Mouse (Mus musculus): Measurements from ENCODE around the gene Olfr1137.

Gene Olfr1137

GRCm38 (mm10) chr2:87713079-87713478 is at the start of gene Olfr1137:
Gene Olfr1137 (minus strand): TSS chr2:87713179.
- no peak for DNase-seq (ENCODE audit: low read depth, low spot score)

GRCm38 (mm10) chr2:87753891-87754290 is 40.9 kb upstream of the Olfr1137 start, which contains the start of gene Olfr1141:
Gene Olfr1141 (minus strand): TSS chr2:87753991.
- no peak for DNase-seq (ENCODE audit: low read depth, low spot score)

DNA sequence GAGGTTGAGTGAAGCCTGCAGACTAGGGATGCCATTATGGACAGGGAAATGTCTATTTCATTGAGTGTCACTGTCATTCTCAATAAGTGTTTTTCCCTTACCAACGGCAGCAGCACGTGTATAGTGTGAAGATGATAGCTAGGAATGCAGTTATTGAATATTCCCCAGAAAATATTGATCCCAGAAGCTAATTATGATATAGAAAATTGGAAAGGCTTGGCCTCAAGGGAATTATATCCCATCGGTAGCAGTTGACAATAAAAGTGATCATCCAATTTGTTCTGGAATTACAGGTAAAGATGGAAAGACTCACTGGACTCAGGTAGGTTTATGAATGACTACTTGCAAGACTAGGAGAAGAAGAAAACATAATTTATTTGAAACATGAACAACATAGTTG is 30.5 kb upstream of the Olfr1137 start, which contains the start of gene Olfr1140:
Gene Olfr1140 (plus strand): TSS at position 301 of the 400 bp plus-strand sequence.
- DNase-seq (ENCODE audit: low read depth, low spot score), result no peak

GRCm38 (mm10) chr2:87739878-87740277 is 26.9 kb upstream of the Olfr1137 start, which contains the start of gene Olfr1138:
Gene Olfr1138 (minus strand): TSS chr2:87739978.
- DNase-seq (ENCODE audit: low read depth, low spot score), result no peak

DNA sequence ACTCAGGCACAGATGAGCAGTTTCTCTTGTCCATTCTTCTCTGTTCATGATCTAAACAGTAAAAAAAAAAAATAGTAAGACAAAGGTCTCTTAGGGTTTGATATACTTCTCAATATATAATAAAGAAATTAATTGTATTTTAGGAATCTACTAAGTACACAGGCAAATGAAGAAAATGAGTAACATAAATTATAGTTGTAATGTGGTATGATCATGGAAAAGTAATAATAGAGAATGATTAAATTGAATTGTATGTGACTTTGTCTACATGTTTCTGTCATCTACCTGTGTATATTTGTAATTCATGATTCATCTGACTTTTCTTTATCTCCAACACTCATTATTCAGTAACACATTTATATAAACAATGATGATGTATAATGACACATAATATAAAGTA is 19.1 kb downstream of the Olfr1137 start, which contains the start of gene Olfr1136:
Gene Olfr1136 (minus strand): TSS at position 101 of the 400 bp plus-strand sequence.
- no peak for DNase-seq (ENCODE audit: low read depth, low spot score)

GRCm38 (mm10) chr2:87673564-87673963 is 39.4 kb downstream of the Olfr1137 start, which contains the start of gene Olfr1135:
Gene Olfr1135 (minus strand): TSS chr2:87673664.
- DNase-seq (ENCODE audit: low read depth, low spot score), result no peak
